Mouse (Mus musculus) fat pad, adult 2 months (tissue): Measurements from ENCODE around the gene Kcnb1.

Experiments used
- DNase-seq: peaks from one replicate; pipeline ENCODE4 v3.0.0-alpha.2; 2011; ENCODE audit warnings: low read depth, low spot score; ENCODE audit errors: extremely low read depth

Kcnb1 gene

GRCm38 (mm10) chr2:167062965-167063880, 126.7 kb downstream of the Kcnb1 start, which contains the start of gene Znfx1:
Gene Znfx1 (minus strand): TSS chr2:167063015.
- no peak for DNase-seq

GRCm38 (mm10) chr2:167062497-167062911, 127.5 kb downstream of the Kcnb1 start:
- DNase-seq, result no peak

- no peak for DNase-seq
Measured at GRCm38 (mm10) chr2:167061381-167062034, 128.4 kb downstream of the Kcnb1 start.

GRCm38 (mm10) chr2:167060761-167061160, 129.2 kb downstream of the Kcnb1 start:
- no peak for DNase-seq

GRCm38 (mm10) chr2:167060360-167060759, 129.6 kb downstream of the Kcnb1 start:
- no peak for DNase-seq

GRCm38 (mm10) chr2:167059960-167060359, 130.0 kb downstream of the Kcnb1 start:
- DNase-seq, result no peak

GRCm38 (mm10) chr2:167059536-167059935, 130.4 kb downstream of the Kcnb1 start:
- no peak for DNase-seq

- no peak for DNase-seq
Measured at GRCm38 (mm10) chr2:167058814-167059387, 131.1 kb downstream of the Kcnb1 start.

GRCm38 (mm10) chr2:167058201-167058600, 131.8 kb downstream of the Kcnb1 start:
- DNase-seq, result no peak

- peak; percentile 90 for DNase-seq
Measured at GRCm38 (mm10) chr2:167056942-167057323, 133.0 kb downstream of the Kcnb1 start.

- no peak for DNase-seq
Measured at GRCm38 (mm10) chr2:167056210-167056941, 133.6 kb downstream of the Kcnb1 start.

- DNase-seq, result no peak
Measured at GRCm38 (mm10) chr2:167055386-167055785, 134.6 kb downstream of the Kcnb1 start.

GRCm38 (mm10) chr2:167053127-167053844, 136.7 kb downstream of the Kcnb1 start:
- DNase-seq, result no peak

GRCm38 (mm10) chr2:167048698-167049358, 141.1 kb downstream of the Kcnb1 start:
- DNase-seq, result no peak

- no peak for DNase-seq
Measured at GRCm38 (mm10) chr2:167048223-167048622, 141.7 kb downstream of the Kcnb1 start.
